Mouse (Mus musculus): ENCODE results near the gene Ptch2.
A peak's percentile ranks its signal among the peaks of the same experiment; 100 is the strongest.

The Ptch2 gene

DNA sequence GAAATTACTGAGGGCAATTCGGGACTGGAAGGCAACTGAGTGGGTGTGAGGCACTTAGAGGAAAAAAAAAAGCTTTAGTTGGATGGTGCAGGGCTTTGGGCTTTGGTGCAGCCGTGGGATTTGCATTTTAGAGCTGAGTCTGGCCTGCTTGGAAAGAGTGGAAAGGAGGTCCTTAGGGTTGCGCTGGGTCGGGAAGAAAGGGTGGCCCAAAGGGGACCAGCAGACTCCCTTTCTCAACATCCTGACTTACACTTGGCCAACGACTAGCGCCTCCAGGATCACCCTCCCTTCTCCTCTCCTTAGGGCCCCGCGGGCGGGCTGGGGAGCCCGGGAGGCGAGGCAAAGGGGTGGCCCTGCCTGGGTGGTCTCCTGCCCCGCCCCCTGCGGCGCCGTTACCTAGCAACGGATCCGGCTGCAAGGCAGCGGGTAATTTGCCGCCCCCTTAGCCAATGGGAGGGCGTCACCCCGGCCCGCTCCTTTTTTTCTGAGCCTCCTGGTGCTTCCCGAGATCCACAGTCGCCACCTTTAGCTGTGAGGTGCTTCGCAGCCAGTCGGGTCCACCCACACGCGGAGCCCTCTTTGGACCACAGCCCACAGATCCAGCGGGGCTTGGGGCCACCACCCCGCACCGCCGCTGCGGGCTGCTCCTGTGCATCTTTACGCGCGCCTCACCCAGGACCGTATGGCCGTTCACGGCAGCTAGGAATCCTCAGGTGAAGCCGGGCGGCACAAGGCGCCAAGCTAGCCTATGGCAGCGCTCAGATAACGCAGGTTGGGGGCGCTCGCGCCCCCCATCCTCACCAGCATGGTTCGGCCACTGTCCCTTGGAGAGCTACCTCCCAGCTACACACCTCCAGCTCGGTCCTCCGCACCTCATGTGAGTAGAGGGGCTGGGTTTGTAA, at the start of gene Ptch2:
Ptch2 (plus strand) TSS at position 525 of the 902 bp plus-strand sequence.
- DNase-seq (ENCODE audit: low spot score in 2 of 2), result peak; percentile 86 to 90

DNA sequence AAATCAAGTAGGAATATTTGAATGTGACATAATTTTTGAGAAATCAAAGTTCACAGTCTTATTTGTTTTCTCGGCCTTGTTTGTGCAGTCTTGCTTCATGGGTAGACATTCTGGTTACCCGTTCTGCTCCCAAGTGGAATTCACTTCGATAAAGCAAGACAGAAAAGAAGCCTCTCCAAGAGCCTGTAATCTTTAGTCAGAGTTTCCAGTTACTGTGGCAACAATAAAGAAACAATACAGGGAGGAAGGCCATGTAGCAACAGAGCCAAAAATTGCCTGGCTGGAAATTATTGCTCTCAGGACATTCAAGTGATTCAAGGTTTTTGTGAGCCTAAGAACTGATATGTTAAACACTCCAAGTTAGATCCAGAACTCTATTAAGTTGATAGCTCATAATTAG, 47.0 kb upstream of the Ptch2 start:
- DNase-seq (ENCODE audit: low spot score in 2 of 2), result peak in 1 of 2 experiments; percentile 21

GRCm38 (mm10) chr4:117049485-117049884, 46.4 kb upstream of the Ptch2 start:
- no peak for DNase-seq (ENCODE audit: low spot score in 2 of 2)

- DNase-seq (ENCODE audit: low spot score in 2 of 2), result peak in 1 of 2 experiments; percentile 20
Observed at GRCm38 (mm10) chr4:117052626-117053025, 43.2 kb upstream of the Ptch2 start.

- no peak for DNase-seq (ENCODE audit: low spot score in 2 of 2)
Observed at GRCm38 (mm10) chr4:117053956-117054355, 41.9 kb upstream of the Ptch2 start.

- DNase-seq (ENCODE audit: low spot score in 2 of 2), result no peak
Observed at GRCm38 (mm10) chr4:117056102-117056501, 39.8 kb upstream of the Ptch2 start.

DNA sequence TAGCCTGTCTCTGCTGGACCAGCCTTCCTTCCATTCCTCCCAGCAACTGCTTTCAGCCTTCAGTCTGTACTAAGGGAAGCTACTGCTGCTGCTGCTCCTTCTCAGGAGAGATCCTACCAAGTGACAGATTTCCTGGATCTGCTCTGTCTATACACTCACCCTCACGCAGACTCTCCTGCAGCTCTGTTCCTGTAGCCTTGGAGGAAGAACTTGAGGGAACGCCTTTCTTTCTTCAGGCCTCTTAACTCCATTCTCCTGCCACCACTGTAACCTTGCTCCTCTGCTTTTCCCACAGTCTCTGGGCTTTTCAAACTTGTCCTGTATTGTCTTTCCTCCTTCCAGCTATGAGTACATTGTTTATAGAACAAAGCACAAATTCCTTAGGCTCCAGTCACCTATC, 39.4 kb upstream of the Ptch2 start:
- no peak for DNase-seq (ENCODE audit: low spot score in 2 of 2)

DNA sequence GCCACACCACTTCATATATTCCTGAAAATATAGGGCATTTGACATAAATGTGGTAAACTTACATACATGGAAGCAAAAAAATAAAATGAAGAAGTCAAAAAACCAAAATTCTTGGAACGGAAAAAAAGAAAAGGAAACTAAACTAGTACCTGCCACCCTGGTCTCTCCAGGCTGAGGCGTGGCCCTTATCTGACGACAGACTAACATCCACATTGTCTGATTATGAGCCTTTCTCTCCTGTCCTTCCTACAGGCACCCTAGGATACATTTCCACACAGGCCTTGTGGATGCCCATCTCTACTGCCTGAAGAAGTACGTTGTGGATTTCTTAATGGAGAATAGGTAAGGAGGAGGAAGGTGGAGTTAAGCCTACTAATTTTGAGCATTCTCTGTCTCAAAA, 37.4 kb upstream of the Ptch2 start:
- no peak for DNase-seq (ENCODE audit: low spot score in 2 of 2)

- DNase-seq (ENCODE audit: low spot score in 2 of 2), result no peak
Observed at GRCm38 (mm10) chr4:117062700-117063390, 33.0 kb upstream of the Ptch2 start.

DNA sequence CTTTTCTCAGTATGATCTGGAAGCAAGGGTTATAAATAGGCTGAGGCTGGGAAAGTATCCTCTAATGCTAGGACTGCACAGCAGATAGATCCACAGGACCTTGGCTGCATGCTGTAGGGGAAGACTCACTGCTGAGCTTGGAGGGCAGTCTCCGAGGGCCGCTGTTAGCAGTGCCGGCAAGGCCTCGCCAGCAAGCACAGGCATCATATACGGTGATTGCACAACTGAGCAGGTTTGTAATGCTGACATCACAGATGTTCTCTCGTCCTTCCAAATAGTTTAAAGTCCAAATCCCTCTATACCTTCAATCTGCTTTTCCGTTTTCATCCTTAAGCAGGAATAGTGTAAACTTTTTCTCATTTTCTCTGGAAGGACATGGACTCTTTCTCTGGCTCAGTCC, 27.8 kb upstream of the Ptch2 start:
- no peak for DNase-seq (ENCODE audit: low spot score in 2 of 2)

GRCm38 (mm10) chr4:117069647-117070046, 26.2 kb upstream of the Ptch2 start:
- no peak for DNase-seq (ENCODE audit: low spot score in 2 of 2)

DNA sequence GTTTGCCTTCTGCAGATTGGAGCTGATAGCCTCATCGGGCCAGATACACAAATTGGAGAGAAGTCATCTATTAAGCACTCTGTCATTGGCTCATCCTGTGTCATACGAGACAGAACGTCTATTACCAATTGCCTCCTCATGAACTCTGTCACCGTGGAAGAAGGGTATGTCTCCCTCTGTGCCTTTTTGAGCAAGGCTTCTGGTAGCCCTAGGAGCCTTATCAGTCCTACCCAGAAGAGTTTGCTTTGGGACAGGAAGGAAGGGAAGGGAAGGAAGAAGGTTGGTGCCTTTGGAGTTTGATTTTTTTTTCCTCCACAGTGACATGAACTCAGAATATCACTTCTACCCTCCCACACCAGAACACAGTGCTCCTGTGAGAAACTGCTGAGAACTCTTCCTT, 25.3 kb upstream of the Ptch2 start:
- no peak for DNase-seq (ENCODE audit: low spot score in 2 of 2)

DNA sequence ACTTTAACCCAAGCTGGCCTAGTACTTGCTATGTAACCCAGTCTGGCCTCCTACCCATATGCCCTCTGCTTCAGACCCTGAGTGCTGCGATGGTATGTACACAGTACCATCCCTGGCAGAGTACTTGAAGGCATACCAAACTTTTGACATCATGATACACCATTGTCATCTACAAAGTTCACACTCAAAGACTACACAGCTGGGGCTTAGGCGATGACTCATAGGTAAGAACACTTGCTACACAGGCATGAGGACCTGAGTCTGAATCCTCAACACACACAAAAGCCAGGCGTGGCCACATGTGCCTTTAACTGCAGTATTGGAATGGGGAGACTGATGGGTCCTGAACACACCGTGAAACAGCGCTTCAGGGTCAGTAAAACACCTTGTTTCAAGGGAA, 24.7 kb upstream of the Ptch2 start:
- no peak for DNase-seq (ENCODE audit: low spot score in 2 of 2)

GRCm38 (mm10) chr4:117087948-117088640, 7.8 kb upstream of the Ptch2 start:
- no peak for DNase-seq (ENCODE audit: low spot score in 2 of 2)

- no peak for DNase-seq (ENCODE audit: low spot score in 2 of 2)
Observed at GRCm38 (mm10) chr4:117090586-117090985, 5.3 kb upstream of the Ptch2 start.

DNA sequence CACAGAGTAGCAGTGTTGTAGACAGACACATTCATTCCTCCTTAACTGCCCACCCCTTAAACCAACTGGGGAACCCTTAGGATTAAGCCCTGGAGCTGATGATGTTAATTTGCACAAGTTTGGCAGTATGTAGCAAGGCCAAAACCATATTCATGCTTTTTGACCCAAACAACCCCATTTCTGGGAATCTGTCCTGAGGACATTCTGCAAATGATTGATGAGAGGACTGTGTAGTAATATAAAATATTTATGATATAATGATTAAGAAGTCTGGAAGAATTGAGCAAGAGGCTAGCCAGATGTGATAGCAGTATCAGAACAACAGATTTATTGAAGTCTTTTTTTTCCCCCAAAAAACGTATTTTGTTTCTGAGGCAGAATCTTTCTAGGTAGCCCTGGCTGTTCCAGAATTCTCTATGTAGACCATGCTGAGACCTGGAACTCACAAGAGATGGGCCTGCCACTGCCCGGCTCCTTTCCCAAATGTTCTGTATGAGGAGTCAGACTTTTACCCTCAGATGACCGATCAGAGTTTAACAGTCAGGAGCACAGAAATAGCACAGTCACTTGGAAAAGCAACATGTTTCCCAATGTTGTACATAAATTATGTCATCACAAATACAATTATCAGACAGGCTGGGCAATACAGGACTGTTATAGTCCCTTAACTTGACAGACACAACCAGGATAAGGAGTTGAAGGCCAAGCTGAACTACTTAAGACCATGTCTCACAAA, 1.1 kb upstream of the Ptch2 start:
- DNase-seq (ENCODE audit: low spot score in 2 of 2), result no peak

DNA sequence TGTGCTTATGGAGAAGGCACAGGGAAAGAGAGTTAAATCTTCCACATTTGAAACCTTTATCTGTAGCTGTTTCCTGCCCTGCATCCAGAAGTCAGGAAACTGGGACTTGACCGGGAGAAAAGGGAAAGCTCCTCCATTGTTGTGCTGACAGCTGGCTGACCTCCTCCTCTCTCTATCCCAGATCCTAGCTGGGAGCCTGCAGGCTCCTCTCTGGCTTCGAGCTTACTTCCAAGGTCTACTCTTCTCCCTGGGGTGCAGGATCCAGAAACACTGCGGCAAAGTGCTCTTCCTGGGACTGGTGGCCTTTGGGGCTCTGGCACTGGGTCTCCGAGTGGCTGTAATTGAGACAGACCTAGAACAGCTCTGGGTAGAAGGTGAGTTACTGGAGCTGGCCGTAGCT, 791 bp downstream of the Ptch2 start:
- DNase-seq (ENCODE audit: low spot score in 2 of 2), result no peak

GRCm38 (mm10) chr4:117097969-117098763, 2.3 kb downstream of the Ptch2 start:
- no peak for DNase-seq (ENCODE audit: low spot score in 2 of 2)

- no peak for DNase-seq (ENCODE audit: low spot score in 2 of 2)
Observed at GRCm38 (mm10) chr4:117098764-117099036, 2.8 kb downstream of the Ptch2 start.

- DNase-seq (ENCODE audit: low spot score in 2 of 2), result no peak
Observed at GRCm38 (mm10) chr4:117100036-117100435, 4.2 kb downstream of the Ptch2 start.

DNA sequence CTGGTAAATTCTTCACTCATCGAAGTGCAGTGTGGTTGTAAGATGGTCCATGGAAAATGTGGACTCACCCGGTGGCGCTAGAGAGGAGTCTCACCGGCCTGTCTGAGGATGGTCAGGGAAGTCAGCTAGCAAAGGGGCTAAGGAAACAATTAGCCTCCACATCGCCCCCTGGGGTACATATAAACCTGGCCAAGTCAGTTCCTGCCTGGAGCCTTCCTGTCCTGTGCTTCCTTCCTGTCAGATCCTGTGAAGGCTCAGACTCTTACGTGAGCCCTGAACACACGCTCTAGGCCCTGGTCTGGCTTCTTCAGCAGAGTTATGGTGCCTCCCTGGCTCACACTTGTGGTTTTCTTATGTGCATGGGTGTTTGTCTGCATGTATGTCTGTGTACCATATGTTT, 5.3 kb downstream of the Ptch2 start:
- no peak for DNase-seq (ENCODE audit: low spot score in 2 of 2)

All from urinary bladder, postnatal 4 days (tissue).